ENCODE assay signal across 8 mouse cellular contexts in the genomic region with DNA sequence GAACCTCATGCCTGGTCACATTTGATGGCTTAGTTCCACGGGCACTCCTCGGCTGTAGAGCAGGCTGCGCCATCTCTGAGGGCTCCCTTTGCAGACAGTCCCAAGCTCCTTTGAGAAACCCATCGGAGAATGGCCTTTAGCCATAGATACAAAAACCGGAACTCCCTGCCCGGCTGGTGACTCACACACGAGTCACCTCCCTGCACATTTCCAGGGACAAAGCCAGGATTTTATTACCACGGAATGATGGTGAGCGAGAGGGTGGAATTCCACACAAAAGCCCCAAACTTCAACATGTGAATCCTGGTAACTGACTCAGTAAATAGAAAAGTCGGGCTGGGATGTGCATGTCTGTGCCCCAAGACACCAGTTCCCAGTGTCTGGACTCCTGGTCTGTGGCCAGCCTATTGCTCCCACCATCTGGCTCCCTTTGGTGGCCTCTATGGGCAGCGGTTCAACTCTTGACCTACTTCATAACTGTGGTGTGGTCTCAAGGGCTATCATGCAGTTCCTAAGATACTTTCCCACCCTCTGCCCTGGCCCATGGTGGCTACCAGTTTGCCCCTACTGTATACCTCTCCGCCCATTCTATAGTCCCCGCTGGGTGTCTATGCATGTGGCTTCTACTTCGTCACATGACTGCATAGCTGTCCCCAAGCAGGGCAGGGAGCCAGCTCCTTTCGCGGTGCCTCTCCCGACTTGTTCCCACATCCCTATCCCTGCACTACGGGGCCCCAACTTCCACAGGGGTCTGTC. TPM values are rescaled to one million over a fixed set of nuclear protein-coding genes. Genes with fewer than 3 reads are reported as not detected.
DNase-seq lines count a peak whose midpoint lies in the region; ATAC-seq and TF ChIP-seq lines count a peak whose summit lies in the region.

No protein-coding gene starts in this region.

- H3K36me3 ChIP-seq in E14TG2a.4 (ENCODE audit: insufficient read depth, low read length) = no peaks in the 10 kb centered on the region
- no peaks in the 10 kb centered on the region for H3K36me3 ChIP-seq in forebrain, embryonic 15.5 days
- H3K36me3 ChIP-seq in hindbrain, embryonic 16.5 days (ENCODE audit: control insufficient read depth, insufficient read depth, low read length) = no peaks in the 10 kb centered on the region
- no peaks in the 10 kb centered on the region for H3K36me3 ChIP-seq in liver, embryonic 16.5 days (ENCODE audit: control insufficient read depth, insufficient read depth)

- H3K4me1 ChIP-seq in E14TG2a.4 (replicated peaks; ENCODE audit: low read depth, low read length) = peaks cover 59% of the 10 kb centered on the region
- H3K4me1 ChIP-seq in forebrain, embryonic 15.5 days = peaks cover 12% of the 10 kb centered on the region
- H3K4me1 ChIP-seq in hindbrain, embryonic 16.5 days (ENCODE audit: control insufficient read depth, insufficient read depth, low read depth, low read length) = peaks cover 13% of the 10 kb centered on the region
- peaks cover 21% of the 10 kb centered on the region for H3K4me1 ChIP-seq in liver, embryonic 16.5 days (ENCODE audit: control insufficient read depth, low read depth, low read length)

- peak overlapping the region; percentile 45 for H3K4me3 ChIP-seq in E14TG2a.4 (replicated peaks; ENCODE audit: low read length)
- no peak overlapping the region for H3K4me3 ChIP-seq in forebrain, embryonic 15.5 days
- no peak overlapping the region for H3K4me3 ChIP-seq in hindbrain, embryonic 16.5 days (ENCODE audit: low read length)
- no peak overlapping the region for H3K4me3 ChIP-seq in liver, embryonic 16.5 days (ENCODE audit: low read depth, low read length)

- H3K4me2 ChIP-seq in forebrain, embryonic 15.5 days (replicated peaks) = no peak overlapping the region
- H3K4me2 ChIP-seq in hindbrain, embryonic 16.5 days (ENCODE audit: low read length) = no peak overlapping the region
- H3K4me2 ChIP-seq in liver, embryonic 16.5 days (ENCODE audit: low read depth, low read length) = 0 out of 2 replicates have a peak overlapping the region, but pooled peaks have one; percentile 4

- TF ChIP-seq CTCF in E14TG2a.4 (conservative IDR thresholded peaks at IDR 0.05; ENCODE audit: low read length) = no peak

- H3K9me3 ChIP-seq in E14TG2a.4 (ENCODE audit: low read length) = no peaks in the 10 kb centered on the region
- H3K9me3 ChIP-seq in forebrain, embryonic 15.5 days = no peaks in the 10 kb centered on the region
- H3K9me3 ChIP-seq in hindbrain, embryonic 16.5 days (ENCODE audit: control insufficient read depth, low read length) = no peaks in the 10 kb centered on the region
- no peaks in the 10 kb centered on the region for H3K9me3 ChIP-seq in liver, embryonic 16.5 days (replicated peaks; ENCODE audit: control insufficient read depth, low read length)

- H3K27ac ChIP-seq in forebrain, embryonic 15.5 days (replicated peaks) = no peak overlapping the region
- H3K27ac ChIP-seq in hindbrain, embryonic 16.5 days (ENCODE audit: low read depth, low read length) = peak overlapping the region; percentile 34
- H3K27ac ChIP-seq in liver, embryonic 16.5 days (ENCODE audit: low read length) = no peak overlapping the region

- peak; percentile 30; the same call in 1 of the 2 replicates for ATAC-seq in forebrain, embryonic 15.5 days (replicated peaks)
- no peak for ATAC-seq in hindbrain, embryonic 16.5 days
- ATAC-seq in liver, embryonic 16.5 days (ENCODE audit: low read depth) = 0 out of 2 replicates have a peak, but pooled peaks have one; percentile 9

- 68% methylated on average over 18 of the region's 18 CpGs for WGBS in forebrain, embryonic 15.5 days
- 65% methylated on average over 18 of the region's 18 CpGs for WGBS in hindbrain, embryonic 16.5 days
- 61% methylated on average over 18 of the region's 18 CpGs for WGBS in liver, embryonic 16.5 days (ENCODE audit: insufficient replicate concordance)

- peak; percentile 80 for DNase-seq in adrenal gland, postnatal 14 days
- DNase-seq in retina, embryonic 14.5 days (ENCODE audit: low spot score) = peak; percentile 33
- DNase-seq in thymus, postnatal 14 days = no peak
- no peak for DNase-seq in thymus, postnatal 10 days (ENCODE audit: low spot score in 2 of 2)

- H3K27me3 ChIP-seq in E14TG2a.4 (ENCODE audit: insufficient read depth, low read length) = peaks cover 24% of the 10 kb centered on the region; the same call in 1 of the 2 replicates
- no peaks in the 10 kb centered on the region for H3K27me3 ChIP-seq in forebrain, embryonic 15.5 days
- no peaks in the 10 kb centered on the region for H3K27me3 ChIP-seq in hindbrain, embryonic 16.5 days (replicated peaks; ENCODE audit: control insufficient read depth, insufficient read depth, low read length)
- H3K27me3 ChIP-seq in liver, embryonic 16.5 days (ENCODE audit: control insufficient read depth, insufficient read depth, low read depth, low read length) = no peaks in the 10 kb centered on the region; the same call in 1 of the 2 replicates

- no peak overlapping the region for H3K9ac ChIP-seq in forebrain, embryonic 15.5 days (replicated peaks)
- H3K9ac ChIP-seq in hindbrain, embryonic 16.5 days (ENCODE audit: low read depth, low read length) = no peak overlapping the region
- H3K9ac ChIP-seq in liver, embryonic 16.5 days (ENCODE audit: low read depth, low read length) = no peak overlapping the region

RNA-seq across cellular contexts. Expression of gene Pofut2, which starts 7.1 kb away (rescaled TPM):
- 72.6 and 78.3 TPM in 2 replicates for total RNA-seq in adrenal gland, postnatal 14 days (2021)
- 45.2 and 53.4 TPM in 2 replicates for polyA plus RNA-seq in forebrain, embryonic 15.5 days (2015; fragmentation: Nextera tagmentation; extraction: Ambion mirVana)
- polyA plus RNA-seq in hindbrain, embryonic 16.5 days (2015; fragmentation: Nextera tagmentation; extraction: Ambion mirVana) = 58.8 and 65.7 TPM in 2 replicates
- 24.9 and 25.2 TPM in 2 replicates for polyA plus RNA-seq in liver, embryonic 16.5 days (2015; fragmentation: Nextera tagmentation; extraction: Ambion mirVana)

Comparison
In these comparisons a context has a peak if more than half of its experiments do, and no peak if none do; other contexts are left out.
1. DNase-seq: peak in adrenal gland, postnatal 14 days (single experiment) and retina, embryonic 14.5 days (single experiment); none in thymus, postnatal 14 days (single experiment) and thymus, postnatal 10 days (0 of 2).